Mouse (Mus musculus): ENCODE measurements at regions not wholly inside any gene's neighbourhood (a gene's known extent, or its start where the extent isn't known, plus 50 kb on each side); places are given as distances from the start of the nearest gene placed in this dataset.

DNA sequence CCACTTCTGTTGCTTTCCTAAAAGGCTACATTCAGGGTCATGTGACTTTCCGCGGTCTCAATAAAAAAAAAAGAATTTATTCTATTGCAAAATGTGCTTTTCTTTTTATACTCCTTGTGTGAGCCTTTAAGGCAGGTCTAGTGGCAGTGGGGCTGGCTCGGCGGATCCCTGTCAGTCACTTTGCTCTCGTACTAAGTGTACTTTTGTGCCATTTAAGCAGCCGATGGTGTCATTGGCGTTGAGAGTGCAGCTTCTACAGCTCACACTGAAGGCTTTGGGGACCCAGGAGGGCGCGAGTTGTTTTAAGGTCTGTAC, 313.1 kb downstream of the Mtx2 start:
- DNase-seq (ENCODE audit: low spot score): no peak

DNA sequence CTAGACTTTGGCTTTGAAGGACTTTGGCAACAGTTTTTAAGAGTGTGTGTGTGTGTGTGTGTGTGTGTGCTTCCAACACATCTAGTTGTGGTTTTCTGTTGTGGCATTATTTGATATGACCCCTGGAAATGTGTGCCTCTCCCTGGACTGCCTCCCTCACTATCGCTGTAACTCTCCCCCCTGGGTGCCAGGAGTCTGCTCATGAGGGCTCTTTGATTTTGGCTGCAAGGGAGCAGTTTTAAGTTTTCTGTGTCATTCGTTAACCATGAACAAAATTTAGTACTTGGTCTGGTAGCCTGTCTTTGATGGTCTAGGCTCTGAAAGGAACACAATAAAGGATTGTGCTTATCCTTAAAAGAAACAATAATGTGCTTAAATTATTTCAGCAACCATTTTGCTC, 313.9 kb downstream of the Mtx2 start:
- DNase-seq (ENCODE audit: low spot score): no peak

DNA sequence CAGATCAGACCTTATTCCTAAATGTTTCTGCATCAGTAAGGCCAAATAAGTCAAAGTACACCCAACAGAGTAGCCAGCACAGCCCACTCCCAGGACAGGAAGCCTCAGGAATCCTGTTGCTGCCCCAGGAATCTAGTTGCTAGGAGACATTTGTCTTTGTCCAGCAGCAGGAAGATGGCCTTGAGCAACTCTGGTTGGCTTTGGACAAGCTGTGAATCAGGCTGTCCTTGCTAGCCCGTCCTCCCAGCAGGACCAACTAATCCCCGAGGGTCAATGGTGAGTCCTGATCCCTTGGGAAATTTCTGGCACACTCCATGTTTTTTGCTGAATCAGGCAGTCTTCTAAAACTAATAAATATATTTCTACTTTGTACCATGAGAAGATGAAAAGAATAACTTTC, 317.1 kb downstream of the Mtx2 start:
- DNase-seq (ENCODE audit: low spot score): no peak

DNA sequence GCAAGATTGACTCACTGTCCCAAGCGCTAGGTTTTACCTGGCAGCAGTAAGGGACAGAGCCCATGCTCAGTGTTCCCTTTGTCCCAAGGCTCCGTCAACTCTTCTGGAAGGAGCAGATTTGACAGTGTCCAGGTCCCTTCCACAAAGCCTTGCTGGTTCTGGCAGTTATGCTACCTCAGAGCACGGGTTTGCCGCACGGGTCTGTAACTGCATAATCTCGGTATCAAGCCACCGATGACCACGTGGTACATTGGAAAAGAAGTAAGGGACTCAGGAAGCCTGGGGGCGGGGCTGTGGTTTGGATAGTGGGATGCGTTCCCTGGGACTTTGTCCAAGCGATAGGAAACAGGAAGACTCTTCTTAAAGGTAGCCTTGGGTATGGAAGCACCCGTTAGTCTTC, 319.3 kb downstream of the Mtx2 start:
- no peak for DNase-seq (ENCODE audit: low spot score)

DNA sequence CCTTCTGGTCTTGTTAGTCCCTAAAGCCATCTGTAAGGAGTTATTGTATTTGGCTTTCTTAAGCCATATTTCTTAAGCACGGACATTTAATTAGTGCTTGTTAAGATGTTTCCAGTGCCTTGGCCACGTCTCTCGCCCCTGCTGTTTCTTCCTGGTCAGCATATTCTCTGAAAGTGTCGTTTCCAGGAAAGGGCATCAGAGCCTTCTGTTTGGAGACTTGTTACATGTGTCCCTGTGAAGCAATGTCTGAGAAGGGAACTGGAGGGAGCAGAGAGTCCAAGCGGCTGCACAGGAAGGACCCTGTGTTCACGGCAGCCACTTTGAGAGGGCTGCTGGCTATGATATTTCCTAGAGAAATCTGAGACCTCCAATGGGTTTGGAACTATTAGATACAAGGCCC, 320.7 kb downstream of the Mtx2 start:
- DNase-seq (ENCODE audit: low spot score): no peak

DNA sequence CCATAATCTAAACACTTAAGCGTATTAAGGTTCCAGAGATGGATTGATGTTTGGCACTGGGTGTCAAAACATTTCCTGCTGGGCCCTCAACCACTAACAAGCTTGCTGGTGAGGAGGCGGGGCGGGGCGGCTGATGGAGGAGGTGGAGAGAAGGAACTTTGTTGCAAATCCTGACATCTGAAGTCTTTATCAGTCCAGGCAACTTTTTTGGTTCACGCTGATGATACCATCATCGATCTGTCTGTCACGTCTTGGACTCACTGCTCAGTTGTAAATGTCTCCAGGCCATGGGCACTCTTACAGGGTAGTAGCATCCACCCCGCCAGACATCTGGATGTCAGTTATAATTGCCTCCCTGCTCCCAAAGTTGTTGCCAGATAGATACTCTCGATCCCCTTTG, 321.8 kb downstream of the Mtx2 start:
- DNase-seq (ENCODE audit: low spot score): no peak

DNA sequence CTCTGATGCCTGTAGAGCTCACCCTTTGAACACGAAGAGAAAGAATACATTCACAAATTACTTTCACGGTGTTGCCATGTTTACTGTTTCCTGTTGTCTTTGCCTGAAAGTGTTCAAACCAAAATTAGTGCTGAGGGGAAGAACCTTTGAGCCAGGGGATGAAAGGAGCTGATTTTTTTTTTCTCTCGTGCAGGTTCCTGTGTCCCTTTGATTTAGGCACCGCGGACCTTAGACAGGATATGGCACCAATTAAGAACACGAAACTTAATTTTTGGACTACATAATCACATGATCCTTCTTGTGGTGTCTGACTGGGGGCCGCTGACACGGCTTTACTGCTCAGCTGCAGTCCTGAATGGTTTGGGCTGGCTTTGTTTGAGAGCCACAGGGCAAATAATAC, 322.4 kb downstream of the Mtx2 start:
- no peak for DNase-seq (ENCODE audit: low spot score)

DNA sequence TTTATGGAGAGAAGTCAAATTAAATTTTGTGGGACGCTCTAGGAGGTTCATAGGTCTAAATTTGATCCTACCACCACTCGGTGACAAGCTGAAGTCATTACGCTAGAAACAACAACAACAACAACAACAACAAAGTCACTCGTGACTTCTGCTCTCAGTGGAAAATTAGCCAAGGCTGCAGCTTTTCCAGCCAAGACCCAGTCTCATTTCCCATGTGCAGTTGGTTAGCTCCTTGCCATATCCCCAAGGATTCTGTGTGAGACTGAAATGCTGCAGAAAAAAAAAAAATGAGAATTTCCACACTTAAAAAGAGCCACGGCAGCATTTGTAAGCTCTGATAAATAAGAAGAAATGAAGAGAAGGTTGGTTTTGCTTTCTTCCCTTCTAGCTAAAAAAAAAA, 323.4 kb downstream of the Mtx2 start:
- DNase-seq (ENCODE audit: low spot score): no peak

DNA sequence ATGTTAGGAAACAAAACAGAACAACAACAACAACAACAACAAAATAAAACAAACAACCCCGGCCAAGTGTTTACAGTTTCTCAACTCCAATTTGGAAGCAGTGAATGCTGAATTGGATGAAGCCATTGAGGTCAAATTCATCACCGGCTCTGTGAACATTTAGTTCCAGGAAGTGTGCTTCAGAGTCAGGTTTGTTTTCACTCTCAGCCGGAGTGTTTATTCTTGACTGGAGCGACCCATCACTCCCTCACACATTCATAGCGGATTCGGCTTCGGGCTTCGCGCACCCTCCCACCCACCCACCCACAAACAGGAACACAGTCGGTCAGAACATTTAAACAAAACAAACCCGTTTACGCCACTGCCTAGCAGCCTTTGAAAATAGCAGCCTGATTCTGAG, 324.0 kb downstream of the Mtx2 start:
- no peak for DNase-seq (ENCODE audit: low spot score)

DNA sequence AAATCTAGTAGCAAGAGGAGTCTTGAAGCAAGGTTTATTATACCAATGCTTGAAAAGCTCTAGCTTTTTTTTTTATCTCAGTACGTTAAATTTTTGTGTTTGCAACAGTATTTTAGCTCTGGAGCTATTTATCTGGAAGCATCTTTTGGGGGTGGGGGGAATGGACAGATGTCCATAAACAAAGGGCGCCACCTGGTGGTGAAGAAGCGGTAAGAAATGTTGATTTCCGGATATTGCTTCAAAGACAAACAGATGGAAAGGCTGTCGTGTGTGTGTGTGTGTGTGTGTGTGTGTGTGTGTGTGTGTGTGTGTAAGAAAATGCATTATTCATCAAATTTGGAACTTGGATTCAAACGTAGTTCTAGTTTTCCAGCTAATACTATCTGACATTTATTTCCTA, 325.4 kb downstream of the Mtx2 start:
- DNase-seq (ENCODE audit: low spot score): no peak

DNA sequence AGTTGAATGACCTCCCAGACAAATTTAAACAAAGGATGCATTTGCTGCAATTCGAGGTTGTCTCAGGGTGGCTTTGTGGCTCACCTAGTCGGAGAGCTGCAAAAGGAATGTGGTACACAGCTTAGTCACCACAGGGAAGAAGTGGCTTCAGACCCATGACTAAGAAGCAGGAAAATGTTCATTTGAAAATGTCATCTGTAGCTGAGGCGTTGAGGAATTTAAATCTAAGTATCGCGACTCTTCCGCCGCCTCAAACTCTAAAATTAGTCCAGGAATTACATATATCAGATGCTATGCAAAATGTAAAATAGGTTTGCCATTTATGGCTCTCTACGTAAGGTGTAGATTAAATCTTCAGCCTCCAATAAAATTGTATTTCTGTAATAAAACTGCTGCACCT, 325.9 kb downstream of the Mtx2 start:
- no peak for DNase-seq (ENCODE audit: low spot score)

DNA sequence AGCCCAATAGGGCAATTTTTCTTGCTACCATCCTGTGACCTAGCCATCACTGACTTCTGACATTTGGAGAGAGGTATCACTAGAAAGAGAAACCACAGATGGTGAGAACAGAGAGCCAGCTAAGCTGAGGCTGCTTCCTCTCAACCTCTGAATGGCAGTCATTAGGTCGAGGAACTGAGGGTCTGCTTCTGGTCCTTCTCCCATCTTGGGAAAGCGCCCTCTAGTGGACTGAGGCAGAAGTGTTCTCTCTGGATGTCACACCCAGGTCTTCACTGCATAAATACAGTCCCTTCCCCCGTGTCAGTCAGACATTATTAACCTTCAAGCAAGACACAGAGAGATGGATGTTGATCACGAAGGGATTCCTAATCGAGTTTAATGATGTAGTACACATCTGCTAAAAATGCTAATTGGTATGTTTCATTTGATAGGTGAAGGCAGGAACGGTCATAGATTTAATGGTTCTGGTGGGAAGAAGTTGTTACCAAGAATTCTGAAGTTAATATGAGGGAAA, 326.9 kb downstream of the Mtx2 start:
- DNase-seq (ENCODE audit: low spot score): no peak

DNA sequence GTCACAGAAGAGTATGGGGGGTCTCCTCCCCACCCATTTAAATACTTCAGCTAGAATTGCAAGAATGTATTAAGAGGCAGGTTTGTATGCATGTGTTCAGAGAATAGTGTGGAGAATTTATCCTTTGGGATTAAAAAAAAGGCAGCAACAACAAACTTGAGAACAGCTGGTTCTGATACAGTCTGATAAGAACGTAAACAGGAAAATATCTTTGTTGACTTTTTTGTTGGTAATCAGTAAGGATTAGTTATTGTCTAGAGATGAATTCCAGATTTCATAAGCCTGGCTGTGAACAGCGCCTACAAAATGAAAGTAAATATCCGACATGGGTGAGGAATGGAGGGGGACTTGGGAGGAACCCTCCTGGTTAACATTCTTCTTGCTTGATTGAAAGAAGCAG, 328.8 kb downstream of the Mtx2 start:
- no peak for DNase-seq (ENCODE audit: low spot score)

DNA sequence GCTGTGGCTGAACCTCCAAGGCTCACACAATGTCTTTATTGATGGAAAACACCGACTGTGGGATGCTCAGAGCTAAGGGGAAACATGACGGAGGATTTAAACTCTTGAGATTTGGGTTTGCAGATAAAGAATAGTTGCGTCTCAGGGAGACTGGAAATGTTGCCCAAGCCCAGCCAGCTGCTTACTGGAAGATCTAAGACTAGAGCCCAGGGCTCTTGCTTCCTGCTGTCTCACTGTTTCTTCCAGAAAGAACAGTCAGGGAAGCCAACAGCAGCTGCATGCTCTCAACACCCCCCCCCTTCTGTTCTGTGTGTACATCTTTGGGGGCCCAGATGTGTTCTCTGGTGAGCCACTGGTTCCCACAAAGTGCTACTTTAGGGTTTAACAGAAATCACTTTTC, 333.0 kb downstream of the Mtx2 start:
- no peak for DNase-seq (ENCODE audit: low spot score)

DNA sequence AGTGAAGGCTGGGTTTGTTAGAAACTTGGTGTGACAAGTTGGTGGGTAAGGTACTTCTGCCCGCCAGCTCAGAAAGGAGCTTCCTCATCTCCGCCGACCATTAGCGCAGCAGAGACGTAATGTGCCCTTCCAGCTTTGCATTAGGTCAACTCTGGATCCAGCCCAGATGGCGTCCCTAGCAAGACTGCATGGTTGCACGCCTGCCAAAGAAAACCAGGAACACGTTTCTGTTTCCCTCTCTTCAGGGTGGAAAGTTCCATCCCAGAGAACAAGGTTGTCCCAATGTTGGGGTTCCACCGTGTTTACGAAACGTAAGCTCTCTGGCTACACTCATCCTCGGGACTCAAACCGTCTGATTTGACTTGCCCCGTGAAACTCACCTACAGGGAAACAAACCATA, 335.5 kb downstream of the Mtx2 start:
- no peak for DNase-seq (ENCODE audit: low spot score)

DNA sequence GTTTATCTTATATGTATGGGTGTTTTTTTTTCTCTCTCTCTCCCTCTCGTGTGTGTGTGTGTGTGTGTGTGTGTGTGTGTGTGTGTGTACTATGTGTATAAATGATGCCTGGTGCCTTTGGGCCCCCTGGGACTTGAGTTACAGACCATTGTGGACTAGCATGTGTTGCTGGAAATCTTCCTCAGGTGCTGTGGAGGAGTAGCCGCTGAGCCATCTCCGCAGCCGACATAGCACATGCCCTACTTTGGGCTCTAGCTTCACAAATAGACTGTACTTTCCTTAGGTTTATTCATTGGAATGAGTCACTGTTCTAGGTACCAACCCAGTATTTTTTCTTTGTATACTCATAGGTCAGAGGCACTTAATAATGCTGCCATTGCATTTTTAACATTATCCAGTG, 339.4 kb downstream of the Mtx2 start:
- DNase-seq (ENCODE audit: low spot score): no peak

DNA sequence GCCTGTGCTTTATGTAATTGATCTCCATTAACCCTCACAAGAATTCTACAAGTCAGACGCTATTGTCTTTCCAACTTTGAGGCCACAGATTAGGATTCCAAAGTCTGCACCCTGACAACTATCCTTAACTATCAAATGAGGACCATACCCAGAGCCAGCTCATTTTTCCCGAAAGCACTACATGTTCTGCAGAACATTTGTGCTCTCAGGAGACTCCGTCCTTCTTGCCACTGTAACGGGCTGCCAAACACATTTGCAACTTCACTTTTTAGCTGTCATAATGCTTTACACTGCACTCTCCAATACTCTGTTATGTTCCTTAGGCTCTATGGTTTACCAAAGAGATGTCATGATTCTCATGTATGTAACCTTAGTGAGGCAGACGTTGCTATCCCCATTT, 350.7 kb downstream of the Mtx2 start:
- no peak for DNase-seq (ENCODE audit: low spot score)

DNA sequence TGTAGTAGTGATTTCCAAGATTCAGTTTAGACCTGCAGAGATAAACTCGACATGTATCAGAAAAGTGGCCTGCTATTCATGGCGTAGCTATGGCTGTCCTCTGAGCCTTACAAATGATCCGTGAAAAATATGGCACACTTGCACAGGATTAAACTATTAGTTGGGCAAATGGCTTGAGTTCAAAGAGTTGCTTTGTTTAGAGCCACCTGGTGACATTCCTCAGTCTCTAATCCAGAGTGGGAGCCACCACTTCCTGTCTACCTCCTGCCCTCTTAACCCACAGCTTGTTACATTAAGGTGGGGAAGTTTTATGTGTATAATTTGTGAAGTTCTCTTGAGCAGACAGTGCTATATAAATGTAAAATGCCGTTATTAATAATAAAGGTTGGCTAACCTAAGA, 357.7 kb downstream of the Mtx2 start:
- DNase-seq (ENCODE audit: low spot score): no peak

DNA sequence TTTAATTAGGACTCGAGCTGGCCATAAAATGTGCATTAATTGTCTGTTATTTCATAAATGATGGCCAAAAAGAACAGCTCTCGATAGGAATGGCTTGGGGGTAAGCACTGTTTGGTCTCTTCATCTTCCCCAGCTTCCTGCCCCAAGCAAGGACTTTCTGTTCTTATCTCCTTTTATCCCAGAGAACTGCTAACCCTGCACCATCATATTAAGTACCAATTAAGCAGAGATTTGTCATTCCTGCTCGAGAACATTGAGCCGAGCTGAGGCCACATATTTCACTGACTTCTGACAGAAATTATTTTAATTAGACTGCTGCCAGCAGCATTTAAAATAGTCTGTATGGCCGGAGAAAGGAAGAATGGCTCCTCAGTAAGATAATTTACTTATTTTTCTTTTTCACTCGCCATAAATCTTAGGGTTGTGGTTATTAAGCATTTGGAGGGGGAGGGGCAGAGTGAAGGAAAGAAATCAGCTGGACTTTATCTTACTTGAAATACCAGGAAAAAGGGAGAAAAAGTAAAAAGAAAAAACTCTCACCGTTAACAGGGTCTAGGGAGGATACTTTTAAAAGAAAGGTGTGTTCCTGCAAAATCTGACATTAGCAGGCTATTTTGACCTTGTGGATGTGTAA, 377.1 kb downstream of the Mtx2 start:
- no peak for DNase-seq (ENCODE audit: low spot score)

DNA sequence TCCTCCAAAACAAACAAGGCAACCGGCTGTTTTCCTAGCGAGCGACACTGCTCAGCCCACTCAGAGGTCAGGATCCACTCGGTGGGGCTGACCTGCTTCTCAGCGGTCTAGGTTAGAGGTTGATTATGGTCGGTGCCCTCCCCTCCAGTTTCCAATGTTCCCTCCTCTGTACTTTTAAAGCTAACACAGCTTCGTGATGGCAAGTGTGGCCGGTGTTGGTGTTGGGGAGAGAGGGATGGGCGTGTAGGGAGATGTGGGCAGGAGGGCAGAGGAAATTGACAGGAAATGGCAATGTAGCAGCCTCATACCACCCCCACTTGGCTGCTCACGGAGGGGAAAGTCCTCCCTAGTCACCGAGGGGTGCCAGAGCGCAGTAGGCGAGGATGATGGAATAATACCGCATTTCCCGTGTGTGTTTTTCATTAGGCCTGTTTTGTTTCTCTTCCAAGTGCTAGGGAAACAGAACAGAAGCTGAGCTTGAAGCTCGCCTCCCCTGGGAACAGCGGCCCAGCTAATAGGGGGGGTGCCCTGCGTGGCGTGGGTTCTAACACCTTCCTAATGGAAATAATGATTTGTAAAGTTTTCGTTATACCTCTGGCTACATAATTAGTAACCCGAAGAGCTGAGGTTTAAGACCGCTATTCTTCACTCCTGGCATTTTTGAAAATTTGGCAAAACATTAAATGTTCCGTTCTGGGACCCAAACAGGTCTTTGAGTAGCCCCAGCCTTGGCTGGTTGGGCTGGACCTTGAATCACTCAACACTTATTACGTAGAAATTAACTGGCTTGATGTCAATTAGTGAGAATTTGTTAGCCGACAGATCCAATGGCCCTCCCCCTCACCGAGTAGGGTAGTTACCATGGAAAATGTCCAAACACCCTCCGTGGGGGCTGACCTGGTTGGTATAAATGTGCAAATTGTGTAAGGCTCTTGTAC, 383.5 kb downstream of the Mtx2 start:
- DNase-seq (ENCODE audit: low spot score): no peak

DNA sequence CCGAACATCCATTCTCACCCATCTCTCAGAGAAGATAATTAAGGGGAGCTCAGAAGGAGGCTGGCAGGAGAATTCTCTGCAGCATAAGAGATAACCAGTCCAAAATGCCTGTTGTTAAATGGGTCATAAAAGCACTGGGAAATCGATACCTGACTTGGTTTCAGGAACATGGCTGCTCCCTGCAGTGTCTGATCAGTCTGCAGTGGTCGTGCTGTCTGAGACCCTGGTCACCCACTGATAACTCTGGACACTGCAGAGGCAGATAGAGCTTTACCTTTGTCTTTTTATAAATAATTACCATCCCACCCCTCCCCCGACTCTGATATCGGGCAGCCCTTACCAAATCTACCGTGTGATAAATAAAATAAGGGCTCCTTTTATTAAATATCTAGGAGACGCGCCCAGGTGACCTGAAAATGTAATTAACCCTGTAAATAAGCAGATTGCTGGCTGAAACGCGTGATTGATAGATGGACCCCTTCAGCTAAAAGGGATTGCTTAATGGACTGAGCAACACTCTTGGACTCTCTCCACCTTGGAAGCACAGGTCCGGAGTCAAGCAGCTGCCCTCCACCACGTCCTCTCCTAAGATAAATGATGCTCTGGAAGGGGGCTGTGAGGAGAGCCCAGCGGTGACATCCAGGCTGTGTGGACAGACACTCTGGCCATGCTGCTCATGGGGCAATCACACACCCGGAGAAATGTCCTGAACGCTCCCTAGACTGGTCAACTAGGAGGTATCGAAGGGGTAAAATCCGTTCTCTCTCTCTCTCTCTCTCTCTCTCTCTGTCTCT, 384.4 kb downstream of the Mtx2 start:
- DNase-seq (ENCODE audit: low spot score): no peak

DNA sequence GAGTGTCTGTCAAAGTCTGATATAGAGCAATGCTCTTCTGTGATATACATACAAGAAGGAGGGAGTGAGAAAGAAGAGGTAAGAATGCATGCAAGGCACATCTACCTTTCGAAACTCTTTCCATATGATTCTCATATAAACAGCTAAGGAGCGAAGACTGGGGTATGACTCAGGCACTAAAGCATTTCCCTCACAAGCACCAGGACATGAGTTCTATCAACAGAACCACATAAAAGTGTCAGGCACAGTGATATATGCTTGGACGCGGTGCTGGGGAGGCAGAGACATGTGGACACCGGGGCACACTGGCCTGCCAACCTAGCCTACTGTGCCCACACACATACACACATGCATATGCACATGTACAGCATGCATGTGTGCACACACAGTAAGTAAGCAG, 391.3 kb downstream of the Mtx2 start:
- DNase-seq (ENCODE audit: low spot score): no peak
